Mouse (Mus musculus) neural tube, embryonic 10.5 days (tissue): ENCODE measurements at regions not wholly inside any gene's neighbourhood (a gene's known extent, or its start where the extent isn't known, plus 50 kb on each side); places are given as distances from the start of the nearest gene placed in this dataset.
"Not testable (repeated sequence)": the region's sequence is repeated elsewhere in the genome, so short reads cannot be mapped to it uniquely, and the experiment has no call there.

Experiments
- DNase-seq: peaks from one replicate; pipeline ENCODE4 v3.0.0-alpha.2; 2017; ENCODE audit warnings: low spot score; ENCODE audit errors: extremely low spot score

GRCm38 (mm10) chr17:50346451-50347192, 53.2 kb upstream of the Dazl start:
- no peak for DNase-seq

DNA sequence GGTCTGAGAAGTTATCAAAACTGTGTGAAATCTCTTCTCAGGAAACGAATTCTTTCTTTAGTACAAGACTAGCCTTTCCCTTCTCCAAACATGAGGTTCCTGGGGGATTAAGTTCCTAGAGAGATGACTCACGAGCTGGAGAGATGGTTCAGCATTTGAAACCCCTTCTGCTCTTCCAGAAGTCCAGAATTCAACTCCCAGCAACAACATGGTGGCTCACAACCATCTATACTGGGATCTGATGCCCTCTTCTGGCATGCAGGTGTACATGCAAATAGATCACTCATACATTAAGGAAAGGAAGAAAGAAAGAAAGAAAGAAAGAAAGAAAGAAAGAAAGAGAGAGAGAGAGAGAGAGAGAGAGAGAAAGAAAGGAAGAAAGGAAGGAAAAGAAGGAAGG, 60.4 kb upstream of the Dazl start:
- not testable (repeated sequence) for DNase-seq

GRCm38 (mm10) chr17:50354357-50354756, 60.9 kb upstream of the Dazl start:
- no peak for DNase-seq

- DNase-seq = no peak
Observed at GRCm38 (mm10) chr17:50361657-50362233, 68.3 kb upstream of the Dazl start.

GRCm38 (mm10) chr17:50365396-50365795, 72.0 kb upstream of the Dazl start:
- DNase-seq = no peak

DNA sequence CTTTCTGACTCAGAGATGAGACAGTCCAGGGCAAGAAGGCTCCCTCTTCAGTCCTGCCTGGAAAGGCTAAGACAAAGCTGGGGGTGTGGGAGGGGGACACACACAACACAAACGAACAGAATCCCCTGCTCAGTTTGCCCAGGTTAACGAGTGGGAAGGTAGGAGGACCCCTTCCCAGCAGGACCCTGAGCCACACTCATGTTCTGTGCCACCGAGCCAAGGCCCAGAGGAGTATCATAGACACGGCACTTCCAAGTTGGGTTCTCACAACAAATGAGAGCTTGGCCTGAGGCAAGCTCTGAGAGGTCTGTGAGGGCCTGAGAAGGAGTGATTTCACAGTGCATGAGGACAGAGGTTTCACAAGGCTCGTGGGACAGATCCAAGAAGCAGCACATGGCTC, 72.7 kb upstream of the Dazl start:
- no peak for DNase-seq

DNA sequence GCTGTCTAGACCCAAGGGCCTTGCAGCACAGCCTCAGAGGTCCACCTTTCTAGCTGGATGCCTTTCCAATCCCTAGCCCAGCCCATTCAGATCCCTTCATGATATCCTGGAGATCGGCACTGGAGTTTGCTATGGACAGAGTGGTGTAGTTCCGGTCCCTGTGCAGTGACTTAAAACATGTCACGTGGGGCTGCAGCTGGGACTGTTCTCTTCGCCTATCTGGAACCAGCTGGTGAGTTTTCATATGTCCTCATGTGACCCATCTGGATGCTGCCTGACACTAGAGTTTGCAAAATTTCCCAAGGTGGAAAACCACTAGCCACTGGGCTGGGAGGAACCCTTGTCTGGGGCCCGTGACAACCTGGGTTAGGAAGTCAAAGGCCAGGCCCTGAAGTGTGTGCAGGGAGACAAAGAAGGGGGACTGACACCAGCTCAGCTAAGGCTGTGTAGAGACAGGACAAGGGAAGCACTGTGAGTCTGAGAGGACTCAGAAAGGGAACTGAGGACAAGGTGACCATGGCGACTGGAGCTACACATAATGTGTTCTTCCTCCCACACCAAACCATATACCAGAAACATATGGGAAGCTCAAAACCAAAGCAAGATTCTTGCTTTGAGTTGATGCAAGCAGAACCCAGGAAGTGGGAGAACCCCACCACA, 75.9 kb upstream of the Dazl start:
- no peak for DNase-seq

DNA sequence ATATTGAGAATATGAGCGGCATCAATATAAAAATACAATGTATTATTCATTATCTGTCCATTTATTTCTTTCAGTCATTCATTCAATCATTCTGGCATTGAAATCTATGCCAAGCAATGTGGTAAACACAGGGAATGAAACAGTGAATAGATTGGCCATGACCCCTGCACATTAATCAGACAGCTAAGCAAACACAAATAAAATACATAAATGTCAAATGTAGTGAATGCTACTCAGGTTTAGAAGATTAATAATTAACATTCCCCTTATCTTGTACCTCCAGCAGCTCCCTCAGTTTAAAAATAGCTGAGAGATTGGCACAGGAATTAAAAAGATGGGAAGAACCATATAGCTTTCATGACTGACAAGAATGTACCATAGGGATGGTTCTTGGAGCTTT, 77.0 kb upstream of the Dazl start:
- DNase-seq = no peak

GRCm38 (mm10) chr17:50373496-50374141, 80.2 kb upstream of the Dazl start:
- no peak for DNase-seq

- no peak for DNase-seq
Observed at GRCm38 (mm10) chr17:50375465-50375864, 82.0 kb upstream of the Dazl start.

DNA sequence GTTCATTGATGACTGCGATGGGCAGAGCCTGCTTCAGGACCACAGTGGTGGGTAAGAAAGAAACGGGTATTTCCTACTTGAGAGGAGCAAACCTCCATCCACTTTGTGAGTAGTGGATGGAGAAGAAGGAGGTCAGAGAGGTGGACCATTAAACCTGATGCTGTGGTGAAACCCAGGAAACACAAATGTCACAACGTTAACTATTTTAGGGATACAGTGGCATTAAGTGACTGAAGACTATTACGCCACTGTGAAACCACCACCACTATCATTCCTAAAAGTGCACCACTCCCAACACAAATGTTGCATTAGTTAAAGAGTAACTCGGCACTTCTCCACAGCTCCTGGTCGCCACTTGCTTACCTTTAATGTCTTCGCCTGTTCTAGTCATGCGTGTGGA, 83.3 kb upstream of the Dazl start:
- no peak for DNase-seq

- DNase-seq = no peak
Observed at GRCm38 (mm10) chr17:50378141-50378727, 84.8 kb upstream of the Dazl start.

DNA sequence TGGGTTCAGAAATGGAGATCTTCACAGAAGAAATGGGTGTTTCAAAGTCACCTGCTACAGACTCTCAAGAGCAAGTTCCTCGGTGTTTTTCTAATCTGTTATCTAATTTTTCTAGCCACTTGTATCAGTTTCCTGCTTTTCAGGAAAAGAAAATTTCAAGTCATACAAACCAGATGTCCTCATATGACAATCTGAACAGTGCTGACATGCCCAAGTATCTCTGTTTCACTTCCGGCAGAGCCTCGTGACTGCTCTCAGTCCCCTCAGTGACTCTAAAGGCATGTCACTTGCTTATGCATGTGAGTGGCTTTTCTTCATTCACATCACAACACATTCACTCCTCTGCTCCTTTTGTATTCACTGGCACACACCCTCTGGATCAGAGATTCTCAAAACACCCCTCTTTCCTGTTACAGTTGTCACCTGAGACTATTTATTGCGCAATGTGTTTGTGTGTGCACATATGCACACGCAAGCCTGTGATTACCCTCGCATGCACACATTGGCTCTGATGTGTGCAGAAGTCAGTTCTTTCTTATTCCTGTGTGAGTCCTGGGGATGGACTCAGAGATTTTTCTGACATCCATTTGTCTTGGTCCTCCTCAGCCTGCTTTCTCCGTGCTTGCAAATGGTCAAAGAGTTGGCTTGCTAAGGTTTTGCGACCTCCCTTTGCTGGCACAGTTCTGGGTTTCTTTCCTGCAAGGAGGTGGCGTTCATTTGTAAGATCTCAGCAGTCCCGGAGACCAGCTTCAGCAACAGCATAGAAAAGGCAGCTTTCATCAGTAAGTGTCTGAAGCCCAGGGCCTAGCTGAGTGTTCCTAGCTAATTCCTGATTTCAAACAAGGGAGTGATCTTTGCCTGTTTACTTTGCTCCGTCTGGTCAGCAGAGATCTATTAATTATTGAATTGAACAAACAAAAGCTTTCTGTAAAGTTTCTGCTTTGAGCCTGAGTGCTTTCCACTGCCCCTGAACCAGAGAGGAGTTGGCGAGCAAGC, 95.6 kb upstream of the Dazl start:
- DNase-seq = no peak

- DNase-seq = no peak
Observed at GRCm38 (mm10) chr17:50390151-50390550, 96.7 kb upstream of the Dazl start.

- DNase-seq = no peak
Observed at GRCm38 (mm10) chr17:50391207-50391606, 97.8 kb upstream of the Dazl start.

DNA sequence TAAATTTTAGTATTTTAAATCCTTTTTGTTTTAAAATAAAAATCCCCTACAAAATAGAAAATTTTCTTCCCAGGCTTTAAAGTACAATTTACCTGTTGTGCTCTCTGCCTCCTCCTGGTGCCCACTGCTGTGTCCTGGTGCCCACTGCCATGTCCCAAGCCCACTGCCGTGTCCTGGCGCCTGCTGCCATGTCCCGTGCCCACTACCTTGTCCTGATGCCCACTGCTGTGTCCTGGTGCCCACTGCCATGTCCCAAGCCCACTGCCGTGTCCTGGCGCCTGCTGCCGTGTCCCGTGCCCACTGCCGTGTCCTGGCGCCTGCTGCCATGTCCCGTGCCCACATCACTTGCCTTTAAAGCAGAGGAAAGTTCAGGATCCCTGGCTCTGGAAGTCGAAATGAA, 98.6 kb upstream of the Dazl start:
- no peak for DNase-seq

DNA sequence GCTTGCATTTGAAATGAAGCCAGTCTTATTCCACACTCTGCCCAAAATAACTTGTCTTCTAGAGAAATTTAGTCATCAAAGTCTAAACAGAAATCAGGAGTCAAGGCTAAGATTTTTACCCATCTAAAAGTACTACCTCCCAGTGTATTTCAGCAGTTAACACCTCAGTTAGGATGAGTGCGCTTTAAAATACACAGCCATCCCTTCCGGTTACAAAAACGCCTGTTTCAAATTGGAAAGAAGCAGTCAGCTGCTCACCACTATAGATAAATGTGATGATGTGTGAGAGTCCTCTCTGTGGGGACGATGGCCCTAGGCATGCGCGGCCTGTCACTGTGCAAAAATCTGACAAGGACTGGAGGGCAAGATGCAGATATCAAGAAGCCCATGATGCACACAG, 99.0 kb upstream of the Dazl start:
- DNase-seq = no peak

GRCm38 (mm10) chr17:50392966-50393365, 99.5 kb upstream of the Dazl start:
- DNase-seq = no peak

DNA sequence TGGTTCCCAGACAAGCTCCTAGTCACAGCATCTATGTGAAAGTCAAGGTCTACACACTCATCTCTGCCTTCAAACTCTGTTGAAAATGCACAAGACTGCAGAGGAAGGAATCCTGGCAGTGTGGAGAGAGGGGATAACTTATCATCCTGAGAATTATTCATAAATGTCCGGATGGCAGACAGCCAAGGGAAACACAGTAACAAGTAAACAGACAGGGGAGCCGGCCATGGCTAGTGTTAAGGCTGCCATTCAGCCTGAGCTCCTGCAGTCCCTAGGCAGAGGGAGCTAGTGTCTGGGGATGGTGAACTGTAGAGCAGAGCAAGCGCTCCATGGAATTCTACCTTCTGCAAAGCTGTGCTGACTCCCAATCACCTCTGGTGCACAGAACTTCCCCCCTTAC, 100.3 kb upstream of the Dazl start:
- no peak for DNase-seq

DNA sequence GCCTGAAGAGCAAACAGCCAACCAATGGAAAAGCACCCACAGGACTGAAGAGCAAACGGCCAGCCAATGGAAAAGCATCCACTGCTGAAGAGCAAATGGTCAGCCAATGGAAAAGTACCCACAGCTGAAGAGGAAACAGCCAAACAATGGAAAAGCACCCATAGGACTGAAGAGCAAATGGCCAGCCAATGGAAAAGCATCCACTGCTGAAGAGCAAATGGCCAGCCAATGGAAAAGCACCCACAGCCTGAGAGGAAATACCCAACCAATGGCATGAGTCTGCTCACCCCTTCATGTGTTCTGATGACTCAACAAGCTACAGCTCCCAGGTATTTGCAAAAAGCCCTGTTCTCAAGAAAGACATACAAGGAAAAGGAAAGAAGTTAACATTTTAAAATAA, 101.4 kb upstream of the Dazl start:
- no peak for DNase-seq

DNA sequence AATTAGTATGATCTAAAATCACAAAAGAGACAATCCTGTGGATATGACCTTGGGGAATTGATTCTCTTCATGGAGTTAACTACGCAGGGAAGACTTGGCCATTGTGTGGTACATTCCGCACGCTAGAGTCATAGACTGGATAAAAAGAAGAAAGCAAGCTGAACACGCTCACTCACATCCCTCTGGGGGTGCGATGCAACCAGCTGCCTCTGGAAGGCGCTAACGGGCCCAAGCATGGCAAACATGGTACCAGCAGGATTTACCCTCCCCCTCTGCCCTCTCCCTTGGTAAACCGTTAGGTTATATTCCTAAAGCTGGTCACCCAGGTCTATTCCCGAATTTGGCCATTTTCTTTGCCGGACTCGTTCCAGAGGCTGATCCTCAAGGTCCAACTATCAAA, 102.2 kb upstream of the Dazl start:
- no peak for DNase-seq
